Mouse (Mus musculus): Measurements from ENCODE around the gene Enpp6.

GRCm38 (mm10) chr8:47072001-47072400, 85.3 kb downstream of the Enpp6 start:
- TF ChIP-seq POLR2A (IDR thresholded peaks at IDR 0.05; ENCODE audit: extremely low read depth, insufficient read depth, low read length) = no peak
- no peak for TF ChIP-seq CTCF (IDR thresholded peaks at IDR 0.05; ENCODE audit: low read depth, low read length)

All from liver, adult 2 months (tissue).